Mouse (Mus musculus): Measurements from ENCODE around the gene Abhd16a. TPM values are rescaled to one million over a fixed set of nuclear protein-coding genes. Genes with fewer than 3 reads are reported as not detected.

Gene Abhd16a
- total RNA-seq, 2 experiments from 2014 or later = 47.9 to 57.5 TPM

DNA sequence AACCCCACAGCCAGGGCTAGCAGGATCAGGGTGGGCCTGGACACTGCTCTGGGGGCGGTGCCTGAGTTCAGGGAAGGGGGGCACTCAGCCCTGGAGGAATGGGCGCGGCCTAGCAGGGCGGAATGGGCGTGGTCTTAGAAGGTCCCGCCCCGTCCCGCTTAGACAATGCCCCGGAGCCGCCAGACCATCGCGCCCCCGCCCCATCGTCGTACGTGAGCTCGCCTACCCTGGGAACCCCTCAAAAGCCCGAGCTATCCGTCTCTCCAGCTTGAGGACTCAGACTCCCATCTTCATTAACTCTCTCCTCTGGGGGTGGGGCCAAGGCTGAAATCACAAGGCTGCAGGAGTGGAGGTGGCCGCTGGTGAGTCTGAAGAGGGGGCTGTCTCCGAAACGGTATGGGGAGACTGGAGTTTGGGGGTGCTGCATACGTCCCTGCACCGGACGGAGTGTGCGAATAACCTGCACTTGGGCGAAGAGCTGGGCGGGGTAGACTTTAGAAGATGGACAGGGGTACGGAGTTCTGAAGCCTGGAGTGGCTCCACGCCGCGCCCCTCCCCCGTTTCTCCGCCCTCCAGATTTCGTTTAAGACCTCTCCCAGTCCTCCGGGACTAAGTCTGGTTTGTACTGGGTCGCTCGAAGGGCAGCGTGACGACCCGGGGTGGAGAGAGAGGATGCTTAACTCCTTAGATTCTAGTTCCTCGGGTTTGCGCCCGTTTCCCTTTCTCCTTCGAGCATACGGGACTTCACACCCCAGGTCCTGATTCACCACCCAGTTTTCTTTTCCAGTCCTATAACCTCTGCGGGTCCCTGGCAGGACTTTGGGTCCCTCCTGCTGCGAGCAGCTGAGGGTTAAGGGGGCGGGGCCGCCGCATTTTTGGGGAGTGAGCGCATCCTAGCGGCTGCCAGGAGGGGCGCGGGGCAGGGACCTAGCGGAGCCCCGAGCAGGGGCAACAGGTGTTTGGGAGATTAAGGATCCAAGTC lies 29.9 kb upstream of the Abhd16a start, which contains the start of gene Ddah2:
Gene Ddah2 (plus strand): TSS at position 125 of the 982 bp plus-strand sequence.
- peak; percentile 89 for DNase-seq (ENCODE audit: low spot score)
- intact Hi-C loops (cut with DNase I) = loop anchor here (1.0 kb wide), 1 partner anchor 38 kb away; no protein-coding TSS in a partner anchor

DNA sequence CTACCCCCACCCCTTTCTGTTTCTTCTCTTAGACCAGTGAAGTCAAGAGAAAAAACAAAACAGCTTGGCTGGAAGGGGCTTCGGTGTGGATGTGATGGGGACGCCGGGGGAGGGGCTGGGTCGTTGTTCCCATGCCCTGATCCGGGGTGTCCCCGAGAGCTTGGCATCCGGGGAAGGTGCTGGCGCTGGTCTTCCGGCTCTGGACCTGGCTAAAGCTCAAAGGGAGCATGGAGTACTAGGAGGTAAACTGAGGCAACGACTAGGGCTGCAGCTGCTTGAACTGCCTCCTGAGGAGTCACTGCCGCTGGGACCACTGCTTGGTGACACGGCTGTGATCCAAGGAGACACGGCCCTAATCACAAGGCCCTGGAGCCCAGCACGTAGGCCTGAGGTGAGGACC lies 29.0 kb upstream of the Abhd16a start:
- DNase-seq (ENCODE audit: low spot score) = no peak
- intact Hi-C loops (cut with DNase I) = no loop called here

DNA sequence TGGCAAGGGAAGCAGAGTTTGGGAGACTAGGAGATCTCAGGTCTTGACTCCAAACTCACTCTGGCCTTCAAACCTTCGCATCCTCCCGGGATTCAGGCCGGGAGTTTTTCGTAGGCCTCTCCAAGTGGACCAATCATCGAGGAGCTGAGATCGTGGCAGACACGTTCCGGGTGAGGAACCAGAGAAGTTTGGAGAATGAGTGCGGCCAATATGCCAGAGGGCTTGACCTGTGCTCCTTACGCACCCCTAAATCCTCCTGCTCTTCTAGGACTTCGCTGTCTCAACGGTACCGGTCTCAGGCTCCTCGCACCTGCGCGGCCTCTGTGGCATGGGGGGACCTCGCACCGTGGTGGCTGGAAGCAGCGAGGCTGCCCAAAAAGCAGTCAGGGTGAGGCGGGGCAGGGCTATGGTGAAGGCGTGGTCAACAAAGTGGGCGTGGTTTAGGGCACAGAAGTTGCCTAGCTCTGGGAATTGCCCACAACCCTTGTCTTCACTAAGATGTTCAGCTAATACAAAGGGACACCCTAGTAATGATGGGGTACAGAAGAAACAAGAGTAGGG lies 28.2 kb upstream of the Abhd16a start:
- DNase-seq (ENCODE audit: low spot score) = no peak
- intact Hi-C loops (cut with DNase I) = no loop called here

DNA sequence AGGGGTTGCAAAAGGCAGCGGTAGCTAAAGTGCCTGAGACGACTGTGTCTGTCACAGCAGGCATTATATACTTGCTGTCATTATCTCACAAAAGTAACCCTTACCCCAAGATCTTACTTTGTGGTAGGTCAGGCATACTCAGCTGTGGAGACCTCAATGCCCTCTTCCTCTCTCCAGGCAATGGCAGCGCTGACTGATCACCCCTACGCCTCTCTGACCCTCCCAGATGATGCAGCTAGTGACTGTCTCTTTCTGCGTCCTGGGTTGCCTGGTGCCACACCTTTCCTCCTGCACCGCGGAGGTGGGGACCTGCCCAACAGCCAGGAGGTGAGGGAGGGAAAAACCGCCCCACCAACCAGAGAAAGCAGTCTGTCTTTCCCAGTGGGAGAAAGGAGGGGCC lies 27.8 kb upstream of the Abhd16a start:
- intact Hi-C loops (cut with DNase I) = no loop called here

DNA sequence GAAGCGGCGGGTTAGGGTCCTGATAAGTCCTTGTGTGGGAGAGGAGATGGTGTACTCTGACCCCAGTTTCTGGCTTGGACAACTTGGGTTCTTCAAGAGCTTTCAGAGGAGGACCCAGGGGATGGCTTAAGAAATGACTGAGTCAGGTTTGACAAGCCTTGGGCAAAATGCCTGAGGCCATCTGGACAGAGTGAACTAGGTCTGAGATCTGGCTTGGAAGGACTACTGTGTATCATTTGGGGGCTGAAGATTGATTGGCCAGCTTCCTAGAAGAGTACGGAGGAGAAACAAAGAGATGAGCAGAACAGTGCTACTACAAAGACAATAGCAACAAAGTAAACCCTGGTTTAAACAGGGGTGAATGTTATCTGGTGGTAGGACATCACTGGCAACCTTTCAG lies 25.6 kb upstream of the Abhd16a start:
- intact Hi-C loops (cut with DNase I) = no loop called here
- no peak for DNase-seq (ENCODE audit: low spot score)

More for the DNA sequence above, 27.8 kb upstream of the Abhd16a start:
- no peak for DNase-seq (ENCODE audit: low spot score)

DNA sequence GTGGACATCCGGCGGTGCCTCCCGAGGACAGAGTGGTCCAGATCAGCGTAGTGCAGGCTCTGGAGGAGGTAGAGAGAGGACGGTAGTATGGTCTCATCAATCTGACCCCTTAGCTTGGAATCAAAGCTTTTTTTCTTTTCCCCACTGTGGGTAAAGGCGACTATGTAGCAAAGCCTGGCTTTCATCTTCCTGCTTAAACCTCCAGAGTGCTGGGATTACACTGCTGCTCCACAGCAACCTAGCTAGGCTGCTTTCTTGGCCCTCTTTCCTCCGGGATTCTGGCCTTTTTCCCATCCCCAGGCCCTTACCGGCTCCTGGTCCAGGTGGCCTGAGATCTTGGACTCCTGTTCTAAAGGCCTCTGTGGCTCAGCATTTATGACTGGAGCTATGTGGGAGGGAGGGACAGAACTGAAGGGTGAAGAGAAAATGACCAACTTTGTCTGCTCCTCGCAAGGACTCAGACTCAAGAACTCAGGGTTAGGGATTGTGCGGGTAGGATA lies 24.6 kb upstream of the Abhd16a start:
- no peak for DNase-seq (ENCODE audit: low spot score)
- intact Hi-C loops (cut with DNase I) = no loop called here

DNA sequence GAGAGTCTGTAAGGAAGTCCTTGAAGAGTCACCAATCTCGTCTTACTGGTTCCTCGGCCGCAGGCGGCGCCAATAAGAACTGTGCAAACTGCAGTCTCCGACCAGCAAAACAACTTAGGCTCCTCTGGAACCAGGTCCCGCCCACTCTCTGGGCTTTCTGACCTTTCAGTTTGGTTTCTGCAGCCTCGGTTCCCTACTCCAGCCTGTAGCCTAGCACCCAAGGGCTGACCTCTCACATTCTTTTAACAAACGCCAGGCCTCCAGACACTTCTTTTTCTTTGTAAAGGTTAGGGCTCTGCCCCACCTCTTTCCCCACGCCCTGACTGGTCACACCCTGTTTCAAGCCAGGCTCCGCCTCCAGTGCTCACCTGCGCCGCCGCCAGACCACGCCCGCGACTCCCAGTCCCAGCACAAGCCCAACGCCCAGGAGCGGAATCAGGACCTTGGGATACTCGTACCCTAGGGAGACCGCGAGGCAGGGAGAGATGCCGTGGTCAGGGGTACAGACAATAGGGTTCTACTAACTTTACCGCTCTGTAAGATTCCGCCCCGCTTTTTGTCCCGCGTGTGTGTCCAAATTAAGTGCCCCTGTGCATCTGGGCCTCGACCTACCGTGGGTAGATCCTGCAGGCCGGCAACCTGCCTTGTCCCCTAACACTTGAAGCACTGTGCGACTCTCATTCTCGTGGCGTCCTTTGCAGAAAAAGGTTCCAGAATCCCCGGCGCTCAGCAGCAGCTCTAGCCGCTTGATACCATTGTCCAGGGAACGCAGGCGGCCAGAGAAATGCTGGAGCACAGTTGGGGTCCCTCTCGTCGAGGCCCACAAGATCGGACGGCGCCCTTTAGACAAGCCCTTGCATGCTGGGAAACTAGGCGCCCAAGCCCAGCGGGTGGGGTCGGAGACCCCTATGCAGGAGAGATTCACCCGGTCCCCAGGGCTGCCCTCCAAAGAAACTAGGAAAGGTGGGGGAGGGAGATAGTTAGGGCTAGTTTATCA lies 23.8 kb upstream of the Abhd16a start, which contains the start of gene Ly6g6c:
Gene Ly6g6c (plus strand): TSS at position 438 of the 997 bp plus-strand sequence.
- no peak for DNase-seq (ENCODE audit: low spot score)
- intact Hi-C loops (cut with DNase I) = no loop called here

DNA sequence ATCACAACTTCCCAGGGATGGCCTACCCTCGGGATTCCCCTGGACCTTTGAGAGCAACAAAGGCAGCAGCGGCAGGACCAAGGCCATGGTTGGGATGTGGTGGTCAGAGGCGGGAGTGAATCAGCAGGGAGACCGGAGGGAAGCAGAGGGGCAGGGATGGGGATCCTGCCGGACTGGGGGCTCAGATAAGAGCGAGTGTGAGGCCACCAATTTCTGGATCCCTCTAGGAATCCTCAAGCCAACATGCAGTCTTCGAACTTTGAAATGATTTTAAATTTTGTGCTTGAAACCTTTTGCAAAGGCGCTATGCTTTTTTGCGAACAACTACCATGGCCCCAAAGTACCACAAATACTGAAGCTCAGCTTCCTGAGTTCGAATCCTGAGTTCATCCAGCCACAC lies 23.0 kb upstream of the Abhd16a start, which contains the start of gene Mpig6b:
Gene Mpig6b (minus strand): TSS at position 101 of the 400 bp plus-strand sequence.
- intact Hi-C loops (cut with DNase I) = no loop called here
- no peak for DNase-seq (ENCODE audit: low spot score)

DNA sequence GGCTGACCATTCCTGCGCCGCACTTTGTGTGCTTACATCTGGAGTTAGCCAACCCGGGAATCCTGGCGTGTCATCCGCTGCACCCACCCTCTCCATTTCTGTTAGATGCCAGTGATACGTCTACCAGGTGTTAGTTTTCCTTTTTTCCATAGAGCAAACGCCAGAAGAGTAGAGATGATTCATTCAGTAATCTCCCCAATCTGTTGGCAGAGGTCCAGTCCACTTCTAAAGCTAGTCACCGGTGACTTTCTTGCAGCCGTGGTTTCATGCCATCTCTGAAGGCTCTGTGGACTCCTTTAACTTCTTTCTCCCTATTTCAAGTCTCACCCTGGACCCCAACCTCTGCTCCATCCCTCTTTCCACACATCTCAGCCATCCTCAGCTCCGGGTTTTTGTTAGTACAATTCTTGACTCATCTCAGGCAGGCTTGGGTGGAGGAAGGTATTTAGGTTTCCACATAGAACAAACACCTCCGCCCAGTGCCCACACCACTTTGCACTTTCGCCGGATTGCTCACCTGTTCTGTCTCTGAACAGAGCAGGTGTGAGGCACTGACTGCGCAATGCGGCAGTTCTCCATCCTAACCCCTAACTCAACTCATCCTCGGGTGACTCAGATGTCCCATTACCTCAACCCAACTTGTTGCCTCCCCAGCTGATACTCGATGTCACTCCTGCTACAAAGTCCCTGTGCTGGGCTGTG lies 20.7 kb upstream of the Abhd16a start:
- intact Hi-C loops (cut with DNase I) = no loop called here
- DNase-seq (ENCODE audit: low spot score) = no peak

DNA sequence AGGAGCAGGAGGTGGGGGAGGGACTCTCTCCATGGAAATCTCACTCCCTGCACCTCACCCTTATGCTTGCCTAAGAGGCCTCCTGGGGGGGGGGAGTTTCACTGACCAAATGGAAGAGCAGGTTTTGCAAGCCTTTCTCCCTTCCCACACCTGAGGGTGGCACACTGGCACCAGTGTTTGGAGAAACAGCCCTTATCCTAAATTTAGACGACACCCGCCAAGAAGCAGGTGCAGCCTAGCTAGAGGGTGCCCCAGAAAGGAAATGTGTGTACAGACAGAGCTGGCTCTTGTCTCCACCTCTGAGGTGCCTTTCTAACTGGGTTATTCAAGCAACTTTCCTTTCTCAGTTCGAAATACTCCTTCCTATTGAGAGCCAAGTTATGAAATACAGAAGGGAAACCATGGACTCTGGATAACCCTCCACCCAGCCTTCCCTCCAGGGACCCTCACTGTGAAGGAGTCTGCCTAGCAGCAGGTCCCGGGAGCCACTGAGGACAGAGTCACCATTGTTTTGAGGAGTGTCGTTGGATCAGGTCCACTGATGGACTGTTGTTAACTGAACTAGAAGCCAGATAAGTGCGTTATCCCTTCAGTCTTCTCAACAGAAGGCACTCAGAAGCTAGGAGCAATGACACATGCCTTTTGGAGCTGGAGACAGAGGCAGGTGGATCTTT lies 18.4 kb upstream of the Abhd16a start:
- DNase-seq (ENCODE audit: low spot score) = no peak
- intact Hi-C loops (cut with DNase I) = no loop called here

DNA sequence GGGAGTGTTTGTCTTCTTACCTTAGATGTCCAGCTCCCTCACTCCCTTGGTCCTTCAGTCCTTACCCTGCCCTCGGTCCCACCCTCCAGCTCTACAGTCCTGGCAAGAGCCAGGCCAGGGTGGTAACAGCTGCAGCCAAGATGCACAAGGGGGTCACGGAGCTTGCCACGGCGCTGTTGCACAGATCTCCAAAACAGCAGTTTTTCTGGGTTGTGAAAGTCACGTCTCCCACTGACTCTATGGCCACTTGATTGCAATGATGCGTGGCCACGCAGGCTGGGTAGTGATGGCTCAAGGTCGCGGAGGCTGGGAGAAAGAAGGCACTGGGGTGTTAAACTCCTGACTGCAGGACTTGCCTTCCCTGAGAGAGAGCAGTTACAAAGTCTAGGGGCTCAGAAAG lies 17.6 kb upstream of the Abhd16a start:
- no peak for DNase-seq (ENCODE audit: low spot score)
- intact Hi-C loops (cut with DNase I) = no loop called here

DNA sequence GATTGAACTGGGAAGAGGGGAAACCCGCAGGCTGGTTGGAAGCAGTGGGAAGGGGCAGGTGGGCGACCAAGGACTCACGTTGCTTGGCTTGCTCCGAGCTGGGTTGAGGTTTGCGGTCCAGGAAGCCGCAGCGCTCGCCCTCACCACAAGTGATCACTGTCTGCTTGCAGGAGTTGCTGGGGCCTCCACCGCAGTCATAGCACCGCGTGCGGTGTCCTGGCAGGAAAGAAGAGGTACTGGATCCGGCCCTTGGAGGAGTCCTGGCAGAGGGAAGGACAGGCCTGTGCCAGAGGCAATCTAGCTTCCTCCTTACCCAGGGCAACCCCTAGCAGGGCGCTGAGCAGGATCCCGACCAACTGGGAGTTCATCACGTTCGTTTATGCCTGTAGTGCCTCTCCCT lies 15.0 kb upstream of the Abhd16a start:
- intact Hi-C loops (cut with DNase I) = no loop called here
- no peak for DNase-seq (ENCODE audit: low spot score)

DNA sequence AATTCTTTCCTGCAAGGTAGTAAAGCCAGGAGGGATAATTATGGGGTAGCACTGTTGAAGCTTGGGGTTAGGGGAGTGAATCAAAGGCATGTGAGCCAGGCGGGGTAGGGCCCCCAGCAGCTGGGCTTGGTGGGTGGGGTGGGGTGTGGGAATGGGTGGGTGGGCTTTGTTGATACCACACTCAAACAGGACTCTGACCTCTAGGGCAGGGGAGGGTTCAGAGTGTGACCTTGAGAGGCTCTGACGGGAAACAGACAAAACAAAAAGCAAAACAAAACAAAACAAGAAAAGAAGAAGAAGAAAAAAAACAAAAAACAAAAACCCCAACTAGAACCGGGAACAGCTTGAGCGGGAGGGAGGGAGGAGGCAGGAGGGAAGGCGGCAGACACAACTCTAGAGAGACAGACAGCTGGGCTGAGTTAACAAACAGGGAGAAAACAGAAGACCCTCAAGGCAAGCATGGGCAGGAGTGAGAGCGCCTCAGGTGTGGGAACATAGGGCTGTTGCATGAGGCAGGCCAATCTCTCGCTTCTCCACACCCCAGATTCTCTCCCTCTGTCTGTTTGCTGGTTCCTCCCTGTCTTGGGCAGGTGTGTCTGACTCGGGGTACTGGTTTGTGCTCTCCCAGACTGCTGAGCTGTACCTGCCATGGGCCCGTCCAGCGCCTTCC lies 12.4 kb upstream of the Abhd16a start, which contains the start of gene Ly6g6e:
Gene Ly6g6e (plus strand): TSS at position 396 of the 670 bp plus-strand sequence.
- intact Hi-C loops (cut with DNase I) = loop anchor here (5.0 kb wide), 1 partner anchor 54 kb away; no protein-coding TSS in a partner anchor
- no peak for DNase-seq (ENCODE audit: low spot score)

DNA sequence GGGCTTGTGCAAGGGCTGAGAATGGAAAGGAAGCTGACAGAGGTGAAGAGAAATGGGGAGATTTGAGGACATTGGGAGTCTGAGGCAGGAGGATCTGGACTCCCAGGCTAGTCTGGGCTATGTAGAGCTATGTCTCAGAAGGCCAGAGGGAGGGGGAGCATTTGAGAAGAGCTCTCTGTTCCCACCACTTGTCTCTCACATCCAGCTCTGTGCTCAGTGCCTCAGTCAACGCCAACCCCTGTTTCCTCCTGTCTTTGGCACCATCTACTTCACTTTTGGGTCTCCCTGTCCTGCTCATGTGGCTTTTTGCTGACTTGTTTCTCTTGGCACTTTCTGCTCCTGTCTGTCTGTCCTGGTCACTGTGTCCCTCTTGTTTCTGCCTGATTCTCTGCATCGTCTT lies 11.8 kb upstream of the Abhd16a start:
- DNase-seq (ENCODE audit: low spot score) = no peak
- intact Hi-C loops (cut with DNase I) = loop anchor here (5.0 kb wide), 1 partner anchor 55 kb away; no protein-coding TSS in a partner anchor

DNA sequence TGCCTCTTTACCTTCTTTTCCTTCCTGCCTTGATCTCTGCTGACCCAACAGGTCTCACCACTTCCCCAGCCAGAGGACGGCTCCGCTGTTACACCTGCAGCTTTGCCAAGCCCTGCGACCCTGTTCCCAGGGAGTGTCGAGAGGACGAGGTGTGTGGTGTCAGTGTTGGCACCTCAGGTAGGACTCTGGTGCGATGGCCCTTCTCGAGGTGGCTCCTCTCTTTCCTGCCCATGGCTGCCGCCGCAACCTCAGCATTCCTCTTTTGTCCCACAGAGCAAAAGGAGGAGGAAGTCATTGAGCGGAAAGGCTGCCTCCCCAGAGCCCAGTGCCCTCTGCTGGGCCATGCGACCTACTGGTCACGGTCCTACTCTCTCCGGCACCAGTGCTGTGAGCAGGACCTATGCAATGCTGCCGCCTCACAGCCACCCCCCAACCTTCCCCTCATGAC lies 11.3 kb upstream of the Abhd16a start, which contains the start of gene Ly6g6d:
Gene Ly6g6d (minus strand): TSS at position 280 of the 448 bp plus-strand sequence.
- DNase-seq (ENCODE audit: low spot score) = no peak
- intact Hi-C loops (cut with DNase I) = loop anchor here (5.0 kb wide), 1 partner anchor 56 kb away; no protein-coding TSS in a partner anchor

DNA sequence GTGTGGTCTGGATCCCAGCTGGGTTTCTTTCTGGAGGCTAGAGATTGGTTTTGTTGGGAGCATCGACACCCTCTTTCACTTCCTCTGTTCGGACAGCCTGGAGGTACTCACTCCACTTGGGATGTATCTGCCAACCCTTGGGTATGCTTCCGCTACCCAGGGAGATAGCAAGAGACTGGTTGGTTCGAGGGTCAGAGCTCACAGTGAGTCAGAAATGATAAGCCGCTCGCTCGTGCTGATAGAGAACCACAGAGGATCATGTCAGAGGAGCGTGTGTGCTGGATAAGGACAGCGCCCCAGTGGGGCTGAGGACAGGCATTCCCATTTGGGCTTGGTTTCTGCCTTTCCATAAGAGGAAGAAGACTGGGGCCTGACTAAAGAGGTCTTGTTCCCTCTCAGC lies 9.3 kb upstream of the Abhd16a start:
- DNase-seq (ENCODE audit: low spot score) = no peak
- intact Hi-C loops (cut with DNase I) = loop anchor here (5.0 kb wide), 1 partner anchor 57 kb away; no protein-coding TSS in a partner anchor

DNA sequence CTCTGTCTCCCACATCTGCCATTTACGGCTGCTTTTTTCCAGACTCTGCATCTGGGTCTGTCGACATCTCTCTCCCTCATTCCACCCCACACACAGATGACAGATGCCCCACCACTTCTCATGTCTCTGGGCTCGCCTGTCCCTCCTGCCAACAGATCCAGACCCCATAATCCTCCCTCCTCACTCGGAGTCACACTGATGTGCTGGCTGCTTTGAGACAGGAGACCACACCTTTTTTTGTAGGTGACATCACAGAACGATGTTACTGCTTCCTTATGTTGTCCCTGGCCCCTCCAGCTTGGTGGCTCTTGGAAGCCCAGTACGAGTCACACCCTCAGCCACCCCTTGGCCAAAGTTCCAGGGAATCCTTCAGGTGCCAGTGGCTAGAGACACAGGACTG lies 8.8 kb upstream of the Abhd16a start:
- no peak for DNase-seq (ENCODE audit: low spot score)
- intact Hi-C loops (cut with DNase I) = no loop called here

All from heart, postnatal 25 days (tissue).